Mouse (Mus musculus) kidney, adult 2 months (tissue): Measurements from ENCODE around the gene Tmem119.

Experiments used
- CTCF ChIP-seq: fragments of 200-500 bp; conservative IDR thresholded peaks from 2 replicates; pipeline ENCODE4 v1.5.1; 2011; ENCODE audit warnings: low read depth, mild to moderate bottlenecking, control low read depth, low read length, moderate library complexity, mixed read lengths; ENCODE audit not compliant: insufficient read depth, insufficient read length
- POLR2A ChIP-seq: fragments of 200-500 bp; IDR thresholded peaks from one replicate; pipeline ENCODE4 v1.6.1; 2011; ENCODE audit warnings: low read depth, low read length, control low read depth

DNA sequence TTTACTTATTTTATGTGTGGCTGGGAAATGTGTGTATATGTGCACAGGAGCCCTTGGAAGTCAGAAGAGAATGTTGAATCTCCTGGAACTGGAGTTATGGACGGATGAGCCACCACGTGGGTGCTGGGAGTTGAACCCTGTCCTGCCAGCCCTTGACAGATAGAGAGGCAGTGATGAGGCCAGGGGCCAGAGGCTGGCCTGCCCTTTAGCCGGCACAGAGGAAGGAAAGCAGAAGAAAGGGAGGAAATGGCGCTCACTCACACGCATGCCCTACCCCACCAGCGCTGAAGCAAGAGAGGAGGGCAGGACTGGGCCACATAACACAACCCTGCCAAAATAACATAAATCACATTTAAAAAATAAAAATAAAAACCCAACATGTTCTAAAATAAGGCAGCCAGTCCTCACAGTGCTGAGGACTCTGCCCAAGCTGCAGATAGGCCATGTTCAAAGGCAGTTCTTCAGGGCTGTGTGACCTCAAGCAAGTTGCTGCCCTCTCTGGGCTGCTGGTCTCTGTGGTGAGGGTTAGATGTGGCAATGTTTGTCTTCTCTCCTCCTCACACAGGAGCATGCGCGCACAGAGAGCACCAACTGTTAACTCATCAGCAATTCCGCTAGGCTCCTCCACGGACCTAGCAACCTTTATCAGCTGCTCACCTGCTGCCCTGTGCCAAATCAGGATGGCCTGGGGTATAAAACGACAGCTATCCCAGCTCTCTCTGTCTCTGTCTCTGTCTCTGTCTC, 9.7 kb downstream of the Tmem119 start:
- no peak for TF ChIP-seq CTCF
- no peak for TF ChIP-seq POLR2A
